Mouse (Mus musculus): ENCODE results near the gene Cmpk1. TPM values are rescaled to one million over a fixed set of nuclear protein-coding genes. Genes with fewer than 3 reads are reported as not detected.

The Cmpk1 gene
- polyA plus RNA-seq, 1 experiment from 2014 or later: 60.9 TPM

- no peak for ATAC-seq (replicated peaks; ENCODE audit: insufficient number of reproducible peaks, insufficient read depth, low FRiP score, low read depth)
- no peaks in the 10 kb centered on the region for H3K4me1 ChIP-seq (replicated peaks)
- WGBS: 30% methylated on average over 5 of the region's 5 CpGs
- H3K4me3 ChIP-seq: no peak overlapping the region
- H3K9ac ChIP-seq: no peak overlapping the region
- H3K36me3 ChIP-seq: no peaks in the 10 kb centered on the region
- no peaks in the 10 kb centered on the region for H3K9me3 ChIP-seq (replicated peaks)
- peaks cover 31% of the 10 kb centered on the region for H3K27me3 ChIP-seq
- H3K27ac ChIP-seq: no peak overlapping the region
- no peak overlapping the region for H3K4me2 ChIP-seq
These were observed 42.0 kb downstream of the Cmpk1 start for GRCm38 (mm10) chr4:114945021-114945420.

GRCm38 (mm10) chr4:114942583-114942982 is 44.5 kb downstream of the Cmpk1 start:
- H3K27me3 ChIP-seq: peaks cover 33% of the 10 kb centered on the region
- no peak for ATAC-seq (replicated peaks; ENCODE audit: insufficient number of reproducible peaks, insufficient read depth, low FRiP score, low read depth)
- no peaks in the 10 kb centered on the region for H3K4me1 ChIP-seq (replicated peaks)
- no peak overlapping the region for H3K9ac ChIP-seq
- no peak overlapping the region for H3K27ac ChIP-seq
- H3K4me2 ChIP-seq: no peak overlapping the region
- no peaks in the 10 kb centered on the region for H3K9me3 ChIP-seq (replicated peaks)
- no peaks in the 10 kb centered on the region for H3K36me3 ChIP-seq
- 68% methylated on average over 8 of the region's 8 CpGs for WGBS
- no peak overlapping the region for H3K4me3 ChIP-seq

- Histone ChIP-seq H3K36me3 (no peaks in the 10 kb centered on the region), H3K27me3 (peaks cover 35% of the 10 kb centered on the region), H3K4me3 (no peak overlapping the region), H3K9me3 (replicated peaks) (no peaks in the 10 kb centered on the region), H3K27ac (no peak overlapping the region), H3K4me2 (no peak overlapping the region), H3K9ac (no peak overlapping the region), H3K4me1 (replicated peaks) (no peaks in the 10 kb centered on the region)
- WGBS: 61% methylated on average over 4 of the region's 4 CpGs
- ATAC-seq (replicated peaks; ENCODE audit: insufficient number of reproducible peaks, insufficient read depth, low FRiP score, low read depth): no peak
These were observed 44.9 kb downstream of the Cmpk1 start for GRCm38 (mm10) chr4:114942112-114942511.

- no peak for ATAC-seq (replicated peaks; ENCODE audit: insufficient number of reproducible peaks, insufficient read depth, low FRiP score, low read depth)
- no peak overlapping the region for H3K27ac ChIP-seq
- H3K4me1 ChIP-seq (replicated peaks): no peaks in the 10 kb centered on the region
- H3K27me3 ChIP-seq: peaks cover 28% of the 10 kb centered on the region
- no peak overlapping the region for H3K4me3 ChIP-seq
- no peaks in the 10 kb centered on the region for H3K36me3 ChIP-seq
- H3K4me2 ChIP-seq: no peak overlapping the region
- H3K9ac ChIP-seq: no peak overlapping the region
- 65% methylated on average over 4 of the region's 4 CpGs for WGBS
- H3K9me3 ChIP-seq (replicated peaks): no peaks in the 10 kb centered on the region
These were observed 45.7 kb downstream of the Cmpk1 start for GRCm38 (mm10) chr4:114941311-114941710.

- Histone ChIP-seq H3K9me3 (replicated peaks) (no peaks in the 10 kb centered on the region), H3K4me2 (no peak overlapping the region), H3K27ac (no peak overlapping the region), H3K9ac (no peak overlapping the region), H3K4me1 (replicated peaks) (no peaks in the 10 kb centered on the region), H3K27me3 (peaks cover 32% of the 10 kb centered on the region), H3K36me3 (no peaks in the 10 kb centered on the region), H3K4me3 (no peak overlapping the region)
- WGBS: 33% methylated on average over 3 of the region's 3 CpGs
- no peak for ATAC-seq (replicated peaks; ENCODE audit: insufficient number of reproducible peaks, insufficient read depth, low FRiP score, low read depth)
These were observed 48.8 kb downstream of the Cmpk1 start for GRCm38 (mm10) chr4:114938248-114938647.

- H3K36me3 ChIP-seq: no peaks in the 10 kb centered on the region
- no peak overlapping the region for H3K4me2 ChIP-seq
- no peak overlapping the region for H3K27ac ChIP-seq
- ATAC-seq (replicated peaks; ENCODE audit: insufficient number of reproducible peaks, insufficient read depth, low FRiP score, low read depth): no peak
- no peaks in the 10 kb centered on the region for H3K4me1 ChIP-seq (replicated peaks)
- no peak overlapping the region for H3K9ac ChIP-seq
- H3K4me3 ChIP-seq: no peak overlapping the region
- WGBS: 64% methylated on average over 4 of the region's 4 CpGs
- no peaks in the 10 kb centered on the region for H3K9me3 ChIP-seq (replicated peaks)
- H3K27me3 ChIP-seq: peaks cover 39% of the 10 kb centered on the region
These were observed 49.5 kb downstream of the Cmpk1 start for GRCm38 (mm10) chr4:114937459-114938047.

- Histone ChIP-seq H3K4me3 (no peak overlapping the region), H3K27ac (no peak overlapping the region), H3K36me3 (no peaks in the 10 kb centered on the region), H3K4me2 (no peak overlapping the region), H3K9me3 (replicated peaks) (no peaks in the 10 kb centered on the region), H3K27me3 (peaks cover 59% of the 10 kb centered on the region), H3K4me1 (replicated peaks) (no peaks in the 10 kb centered on the region), H3K9ac (no peak overlapping the region)
- 82% methylated on average over 6 of the region's 6 CpGs for WGBS
- ATAC-seq (replicated peaks; ENCODE audit: insufficient number of reproducible peaks, insufficient read depth, low FRiP score, low read depth): no peak
These were observed 52.9 kb downstream of the Cmpk1 start for GRCm38 (mm10) chr4:114934188-114934587.

GRCm38 (mm10) chr4:114932747-114933146 is 54.3 kb downstream of the Cmpk1 start:
- H3K36me3 ChIP-seq: no peaks in the 10 kb centered on the region
- no peak for ATAC-seq (replicated peaks; ENCODE audit: insufficient number of reproducible peaks, insufficient read depth, low FRiP score, low read depth)
- H3K4me2 ChIP-seq: no peak overlapping the region
- H3K9me3 ChIP-seq (replicated peaks): no peaks in the 10 kb centered on the region
- WGBS: 81% methylated on average over 4 of the region's 4 CpGs
- H3K4me3 ChIP-seq: no peak overlapping the region
- peaks cover 65% of the 10 kb centered on the region for H3K27me3 ChIP-seq
- H3K4me1 ChIP-seq (replicated peaks): no peaks in the 10 kb centered on the region
- no peak overlapping the region for H3K27ac ChIP-seq
- H3K9ac ChIP-seq: no peak overlapping the region

- Histone ChIP-seq H3K4me2 (no peak overlapping the region), H3K27me3 (peaks cover 86% of the 10 kb centered on the region), H3K4me3 (no peak overlapping the region), H3K36me3 (no peaks in the 10 kb centered on the region), H3K27ac (no peak overlapping the region), H3K4me1 (replicated peaks) (peaks cover 14% of the 10 kb centered on the region), H3K9me3 (replicated peaks) (no peaks in the 10 kb centered on the region), H3K9ac (no peak overlapping the region)
- no peak for ATAC-seq (replicated peaks; ENCODE audit: insufficient number of reproducible peaks, insufficient read depth, low FRiP score, low read depth)
- 41% methylated on average over 15 of the region's 15 CpGs for WGBS
These were observed 57.9 kb downstream of the Cmpk1 start for GRCm38 (mm10) chr4:114929155-114929554.

- Histone ChIP-seq H3K4me3 (peak within 1 kb of the TSS; percentile 42), H3K9me3 (replicated peaks) (no peaks in the 10 kb centered on the region), H3K27ac (no peak within 1 kb of the TSS), H3K4me1 (replicated peaks) (peaks cover 14% of the 10 kb centered on the region), H3K9ac (no peak within 1 kb of the TSS), H3K4me2 (peak within 1 kb of the TSS; percentile 73), H3K36me3 (no peaks in the 10 kb centered on the region), H3K27me3 (peaks cover 90% of the 10 kb centered on the region)
- 3% methylated on average over 25 of the region's 25 CpGs for WGBS
- no peak for ATAC-seq (replicated peaks; ENCODE audit: insufficient number of reproducible peaks, insufficient read depth, low FRiP score, low read depth)
These were observed 61.1 kb downstream of the Cmpk1 start, which contains the start of gene Foxe3 for GRCm38 (mm10) chr4:114925917-114926312. Foxe3 (minus strand) TSS chr4:114926013.

GRCm38 (mm10) chr4:114924971-114925916 is 61.8 kb downstream of the Cmpk1 start:
- Histone ChIP-seq H3K9me3 (replicated peaks) (no peaks in the 10 kb centered on the region), H3K9ac (no peak overlapping the region), H3K36me3 (no peaks in the 10 kb centered on the region), H3K4me3 (peak overlapping the region; percentile 42), H3K27me3 (peaks cover 87% of the 10 kb centered on the region), H3K4me2 (peak overlapping the region; percentile 73), H3K4me1 (replicated peaks) (peaks cover 14% of the 10 kb centered on the region), H3K27ac (no peak overlapping the region)
- 0 out of 2 replicates have a peak, but pooled peaks have one; percentile 56 for ATAC-seq (replicated peaks; ENCODE audit: insufficient number of reproducible peaks, insufficient read depth, low FRiP score, low read depth)
- under 1% methylated on average over 125 of the region's 125 CpGs for WGBS
